Mouse (Mus musculus) liver, adult 2 months (tissue): ENCODE measurements around the gene Hoxc6.

Source experiments
- CTCF ChIP-seq: fragments of 200-500 bp; IDR thresholded peaks from 2 replicates; pipeline ENCODE4 v1.5.1; 2011; ENCODE audit warnings: low read depth, low read length, control low read depth
- POLR2A ChIP-seq: fragments of 200-500 bp; IDR thresholded peaks from 2 replicates; pipeline ENCODE4 v1.6.1; 2011; ENCODE audit warnings: low read length, control low read depth; ENCODE audit not compliant: insufficient read depth; ENCODE audit errors: extremely low read depth

DNA sequence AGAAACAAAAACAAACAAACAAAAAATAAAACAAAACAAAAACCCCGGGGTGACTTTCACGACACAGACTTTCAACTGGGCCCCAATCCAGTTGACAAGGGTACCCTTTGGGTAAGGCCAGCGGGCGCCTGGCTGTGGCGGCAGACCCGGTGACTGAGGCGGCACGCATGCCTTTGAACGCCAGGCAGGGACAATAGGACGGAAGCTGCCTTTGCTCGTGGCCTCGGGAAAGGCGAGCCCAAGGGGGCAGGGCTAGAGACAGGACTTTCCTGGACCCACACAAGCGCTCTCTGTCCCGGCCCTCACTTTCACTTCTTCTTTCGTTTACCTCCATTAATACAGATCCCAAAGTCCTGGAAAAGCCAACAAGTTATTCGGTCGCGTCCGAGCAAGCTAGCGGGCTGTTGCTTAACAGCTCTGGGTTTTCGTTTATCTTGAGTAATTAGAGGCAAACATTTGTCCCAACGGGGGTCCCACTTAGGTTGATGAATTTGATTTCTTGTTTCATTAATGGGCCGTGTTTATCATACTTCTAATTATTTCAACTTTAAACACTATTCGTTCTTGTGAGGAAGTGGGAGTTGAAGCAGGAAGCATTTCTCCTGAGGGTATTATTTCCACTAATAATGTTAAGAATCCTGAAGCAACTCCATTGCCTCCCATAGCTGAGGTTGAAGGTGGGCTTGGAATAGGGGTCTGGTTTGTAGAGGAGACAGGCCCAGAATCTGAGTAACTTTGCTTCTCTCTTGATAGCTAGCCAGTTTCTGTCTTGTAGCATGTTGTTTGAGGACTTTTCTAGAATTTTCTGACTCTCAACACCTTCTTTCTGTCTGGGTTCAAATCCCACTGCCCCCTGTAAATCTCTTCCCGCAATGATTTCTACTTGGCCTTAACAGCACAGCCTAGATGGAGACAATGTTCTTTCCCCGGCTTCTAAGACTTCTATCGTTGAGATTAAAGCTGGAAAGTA lies 34.1 kb upstream of the Hoxc6 start:
- TF ChIP-seq POLR2A = no peak
- no peak for TF ChIP-seq CTCF
